Mouse (Mus musculus): ENCODE measurements around the gene Defb33. TPM values are rescaled to one million over a fixed set of nuclear protein-coding genes. Genes with fewer than 3 reads are reported as not detected.

The Defb33 gene
- not detected in 2 replicates for polyA plus RNA-seq (2012; ENCODE audit: insufficient read depth, insufficient read length, missing spikeins)

GRCm38 (mm10) chr8:20892369-20892768 is at the start of gene Defb33:
TSS of gene Defb33 (plus strand) at chr8:20892669.
- Histone ChIP-seq H3K27ac (replicated peaks; ENCODE audit: low read depth, low read length) (no peak within 1 kb of the TSS), H3K4me3 (ENCODE audit: insufficient read depth, low read depth, low read length) (no peak within 1 kb of the TSS), H3K4me1 (ENCODE audit: control insufficient read depth, insufficient read depth, insufficient read length, low read length) (no peaks in the 10 kb centered on the region)

GRCm38 (mm10) chr8:20874608-20875007 is 17.9 kb upstream of the Defb33 start:
- Histone ChIP-seq H3K27ac (replicated peaks; ENCODE audit: low read depth, low read length) (no peak overlapping the region), H3K4me3 (ENCODE audit: insufficient read depth, low read depth, low read length) (no peak overlapping the region), H3K4me1 (ENCODE audit: control insufficient read depth, insufficient read depth, insufficient read length, low read length) (no peaks in the 10 kb centered on the region)

- Histone ChIP-seq H3K4me1 (ENCODE audit: control insufficient read depth, insufficient read depth, insufficient read length, low read length) (no peaks in the 10 kb centered on the region), H3K27ac (replicated peaks; ENCODE audit: low read depth, low read length) (no peak within 1 kb of the TSS), H3K4me3 (ENCODE audit: insufficient read depth, low read depth, low read length) (no peak within 1 kb of the TSS)
Observed at GRCm38 (mm10) chr8:20902527-20902926, 10.1 kb downstream of the Defb33 start, which contains the start of gene Gm15056. TSS of gene Gm15056 (minus strand) at chr8:20902627.

- no peaks in the 10 kb centered on the region for H3K4me1 ChIP-seq (ENCODE audit: control insufficient read depth, insufficient read depth, insufficient read length, low read length)
- no peak overlapping the region for H3K27ac ChIP-seq (replicated peaks; ENCODE audit: low read depth, low read length)
- no peak overlapping the region for H3K4me3 ChIP-seq (ENCODE audit: insufficient read depth, low read depth, low read length)
Observed at GRCm38 (mm10) chr8:20907119-20907518, 14.7 kb downstream of the Defb33 start.

- Histone ChIP-seq H3K27ac (replicated peaks; ENCODE audit: low read depth, low read length) (no peak overlapping the region), H3K4me3 (ENCODE audit: insufficient read depth, low read depth, low read length) (no peak overlapping the region), H3K4me1 (ENCODE audit: control insufficient read depth, insufficient read depth, insufficient read length, low read length) (no peaks in the 10 kb centered on the region)
Observed at GRCm38 (mm10) chr8:20908256-20908655, 15.8 kb downstream of the Defb33 start.

GRCm38 (mm10) chr8:20912288-20912687 is 19.8 kb downstream of the Defb33 start:
- Histone ChIP-seq H3K4me1 (ENCODE audit: control insufficient read depth, insufficient read depth, insufficient read length, low read length) (no peaks in the 10 kb centered on the region), H3K4me3 (ENCODE audit: insufficient read depth, low read depth, low read length) (no peak overlapping the region), H3K27ac (replicated peaks; ENCODE audit: low read depth, low read length) (no peak overlapping the region)

- no peaks in the 10 kb centered on the region for H3K4me1 ChIP-seq (ENCODE audit: control insufficient read depth, insufficient read depth, insufficient read length, low read length)
- no peak within 1 kb of the TSS for H3K4me3 ChIP-seq (ENCODE audit: insufficient read depth, low read depth, low read length)
- H3K27ac ChIP-seq (replicated peaks; ENCODE audit: low read depth, low read length) = no peak within 1 kb of the TSS
Observed at GRCm38 (mm10) chr8:20921971-20922370, 29.5 kb downstream of the Defb33 start, which contains the start of gene Gm6040. TSS of gene Gm6040 (minus strand) at chr8:20922071.

- H3K27ac ChIP-seq (replicated peaks; ENCODE audit: low read depth, low read length) = no peak within 1 kb of the TSS
- no peaks in the 10 kb centered on the region for H3K4me1 ChIP-seq (ENCODE audit: control insufficient read depth, insufficient read depth, insufficient read length, low read length)
- H3K4me3 ChIP-seq (ENCODE audit: insufficient read depth, low read depth, low read length) = no peak within 1 kb of the TSS
Observed at GRCm38 (mm10) chr8:20944610-20945009, 52.1 kb downstream of the Defb33 start, which contains the start of gene AY761185. TSS of gene AY761185 (minus strand) at chr8:20944710.

Other genes with a start within 250 kb of the Defb33 start
- not detected in 2 replicates for gene Gm15056, start 10.0 kb downstream of the Defb33 start, polyA plus RNA-seq (2012; ENCODE audit: insufficient read depth, insufficient read length, missing spikeins)
- gene Gm6040, start 29.4 kb downstream of the Defb33 start, polyA plus RNA-seq (2012; ENCODE audit: insufficient read depth, insufficient read length, missing spikeins) = not detected in 2 replicates
- not detected in 2 replicates for gene AY761185, start 52.0 kb downstream of the Defb33 start, polyA plus RNA-seq (2012; ENCODE audit: insufficient read depth, insufficient read length, missing spikeins)
- gene Defa21, start 132.9 kb downstream of the Defb33 start, polyA plus RNA-seq (2012; ENCODE audit: insufficient read depth, insufficient read length, missing spikeins) = not detected in 2 replicates
- gene Defa23, start 162.4 kb downstream of the Defb33 start, polyA plus RNA-seq (2012; ENCODE audit: insufficient read depth, insufficient read length, missing spikeins) = not detected in 2 replicates
- gene Defa35, start 172.4 kb downstream of the Defb33 start, polyA plus RNA-seq (2012; ENCODE audit: insufficient read depth, insufficient read length, missing spikeins) = not detected in 2 replicates
- gene Defa25, start 191.8 kb downstream of the Defb33 start, polyA plus RNA-seq (2012; ENCODE audit: insufficient read depth, insufficient read length, missing spikeins) = not detected in 2 replicates
- gene Gm14851, start 203.4 kb downstream of the Defb33 start, polyA plus RNA-seq (2012; ENCODE audit: insufficient read depth, insufficient read length, missing spikeins) = not detected in 2 replicates
- gene Defa30, start 242.0 kb downstream of the Defb33 start, polyA plus RNA-seq (2012; ENCODE audit: insufficient read depth, insufficient read length, missing spikeins) = not detected in 2 replicates

Data from brown adipose tissue, adult 24 weeks (tissue).